Mouse (Mus musculus): ENCODE data around the gene Hras. TPM values are rescaled to one million over a fixed set of nuclear protein-coding genes. Genes with fewer than 3 reads are reported as not detected.
A peak's percentile ranks its signal among the peaks of the same experiment; 100 is the strongest.

Hras gene
- polyA plus RNA-seq, 1 experiment = 91.5 TPM

- Histone ChIP-seq H3K4me1 (ENCODE audit: control insufficient read depth, insufficient read depth, low read length) (no peaks in the 10 kb centered on the region), H3K4me3 (replicated peaks; ENCODE audit: extremely low read depth, low read depth, low read length) (no peak overlapping the region)
- 47% methylated on average over 2 of the region's 2 CpGs for WGBS
- no peak for TF ChIP-seq CTCF (IDR thresholded peaks at IDR 0.05; ENCODE audit: insufficient read depth, low read length)
- no peak for DNase-seq
These were observed 49.9 kb downstream of the Hras start for GRCm38 (mm10) chr7:141143861-141144260.

- Histone ChIP-seq H3K4me1 (ENCODE audit: control insufficient read depth, insufficient read depth, low read length) (no peaks in the 10 kb centered on the region), H3K4me3 (replicated peaks; ENCODE audit: extremely low read depth, low read depth, low read length) (no peak overlapping the region)
- TF ChIP-seq CTCF (IDR thresholded peaks at IDR 0.05; ENCODE audit: insufficient read depth, low read length) (peak; percentile 47), POLR2A (IDR thresholded peaks at IDR 0.05; ENCODE audit: borderline replicate concordance, extremely low read depth, low read depth, low read length) (no peak)
- 47% methylated on average over 5 of the region's 5 CpGs for WGBS
- DNase-seq = peak; percentile 44
These were observed 50.7 kb downstream of the Hras start for GRCm38 (mm10) chr7:141143112-141143511.

- Histone ChIP-seq H3K4me1 (ENCODE audit: control insufficient read depth, insufficient read depth, low read length) (no peaks in the 10 kb centered on the region), H3K4me3 (replicated peaks; ENCODE audit: extremely low read depth, low read depth, low read length) (no peak overlapping the region)
- WGBS = 83% methylated on average over 4 of the region's 4 CpGs
- TF ChIP-seq CTCF (IDR thresholded peaks at IDR 0.05; ENCODE audit: insufficient read depth, low read length) = no peak
- no peak for TF ChIP-seq POLR2A (IDR thresholded peaks at IDR 0.05; ENCODE audit: borderline replicate concordance, extremely low read depth, low read depth, low read length)
- DNase-seq = no peak
These were observed 52.5 kb downstream of the Hras start for GRCm38 (mm10) chr7:141141326-141141725.

Other genes with a start within 250 kb of the Hras start
- 3.2 and 5.2 TPM in 2 replicates for gene Ifitm5, start 243.7 kb downstream of the Hras start, polyA plus RNA-seq (2012; rRNA removed)
- gene Gm45717, start 238.1 kb downstream of the Hras start, polyA plus RNA-seq (2012; rRNA removed) = 0.63 TPM in 1 of 2 replicates, not detected in the other
- gene Ifitm2, start 238.0 kb downstream of the Hras start, polyA plus RNA-seq (2012; rRNA removed) = 1,180 and 1,190 TPM in 2 replicates
- gene Ifitm1, start 226.8 kb downstream of the Hras start, polyA plus RNA-seq (2012; rRNA removed) = 227 and 261 TPM in 2 replicates
- gene Ifitm3, start 183.2 kb downstream of the Hras start, polyA plus RNA-seq (2012; rRNA removed) = 560 and 814 TPM in 2 replicates
- gene Ifitm6, start 176.1 kb downstream of the Hras start, polyA plus RNA-seq (2012; rRNA removed) = 10.6 and 24.3 TPM in 2 replicates
- gene Gm17387, start 164.9 kb downstream of the Hras start, polyA plus RNA-seq (2012; rRNA removed) = not detected in 2 replicates
- 0.33 and 0.36 TPM in 2 replicates for gene B4galnt4, start 132.9 kb downstream of the Hras start, polyA plus RNA-seq (2012; rRNA removed)
- gene Pkp3, start 115.8 kb downstream of the Hras start, polyA plus RNA-seq (2012; rRNA removed) = 23.8 and 47.7 TPM in 2 replicates
- 40.5 and 40.6 TPM in 2 replicates for gene Sigirr, start 93.4 kb downstream of the Hras start, polyA plus RNA-seq (2012; rRNA removed)
- 2.8 and 10.7 TPM in 2 replicates for gene Ano9, start 76.2 kb downstream of the Hras start, polyA plus RNA-seq (2012; rRNA removed)
- 22.9 and 24.1 TPM in 2 replicates for gene Ptdss2, start 71.6 kb downstream of the Hras start, polyA plus RNA-seq (2012; rRNA removed)
- gene Rnh1, start 21.1 kb downstream of the Hras start, polyA plus RNA-seq (2012; rRNA removed) = 128 and 195 TPM in 2 replicates
- gene Lrrc56, start 152 bp upstream of the Hras start, polyA plus RNA-seq (2012; rRNA removed) = 15.8 TPM in 2 replicates
- 4.4 and 5.6 TPM in 2 replicates for gene Lmntd2, start 20.1 kb upstream of the Hras start, polyA plus RNA-seq (2012; rRNA removed)
- 87.1 and 92.9 TPM in 2 replicates for gene Rassf7, start 21.9 kb upstream of the Hras start, polyA plus RNA-seq (2012; rRNA removed)
- 18.9 and 22.5 TPM in 2 replicates for gene Phrf1, start 34.8 kb upstream of the Hras start, polyA plus RNA-seq (2012; rRNA removed)
- gene Irf7, start 72.5 kb upstream of the Hras start, polyA plus RNA-seq (2012; rRNA removed) = 48.8 and 49.7 TPM in 2 replicates
- 0.11 and 1.5 TPM in 2 replicates for gene Cdhr5, start 82.8 kb upstream of the Hras start, polyA plus RNA-seq (2012; rRNA removed)
- gene Sct, start 85.1 kb upstream of the Hras start, polyA plus RNA-seq (2012; rRNA removed) = not detected in 2 replicates
- gene Drd4, start 98.0 kb upstream of the Hras start, polyA plus RNA-seq (2012; rRNA removed) = not detected in 2 replicates
- 18.6 and 22.7 TPM in 2 replicates for gene Deaf1, start 133.7 kb upstream of the Hras start, polyA plus RNA-seq (2012; rRNA removed)
- 37.2 and 49.2 TPM in 2 replicates for gene Tmem80, start 133.7 kb upstream of the Hras start, polyA plus RNA-seq (2012; rRNA removed)
- 112 and 143 TPM in 2 replicates for gene Eps8l2, start 144.9 kb upstream of the Hras start, polyA plus RNA-seq (2012; rRNA removed)
- gene Taldo1, start 198.2 kb upstream of the Hras start, polyA plus RNA-seq (2012; rRNA removed) = 145 and 204 TPM in 2 replicates
- gene Gatd1, start 220.1 kb upstream of the Hras start, polyA plus RNA-seq (2012; rRNA removed) = 57.1 and 64.8 TPM in 2 replicates
- 0.38 and 0.56 TPM in 2 replicates for gene Cend1, start 235.5 kb upstream of the Hras start, polyA plus RNA-seq (2012; rRNA removed)
- gene Slc25a22, start 243.9 kb upstream of the Hras start, polyA plus RNA-seq (2012; rRNA removed) = 47.3 and 48.6 TPM in 2 replicates